Mouse (Mus musculus) olfactory bulb, adult 2 months (tissue): ENCODE data around the gene Clec4a1. TPM values are rescaled to one million over a fixed set of nuclear protein-coding genes. Genes with fewer than 3 reads are reported as not detected.

Experiments
- H3K27ac ChIP-seq: fragments of 200-500 bp; 2 replicates; pipeline ENCODE4 v1.5.1; 2012; ENCODE audit warnings: low read depth, low read length; ENCODE audit not compliant: insufficient read depth
- H3K4me1 ChIP-seq: fragments of 200-500 bp; 2 replicates; pipeline ENCODE4 v1.6.1; 2012; ENCODE audit warnings: low read length; ENCODE audit not compliant: control insufficient read depth, insufficient read depth
- H3K4me3 ChIP-seq: fragments of 200-500 bp; 2 replicates; pipeline ENCODE4 v1.5.1; 2012; ENCODE audit warnings: mild to moderate bottlenecking, low read depth, low read length, moderate library complexity; ENCODE audit not compliant: insufficient read depth
- CTCF ChIP-seq: fragments of 200-500 bp; IDR thresholded peaks from 2 replicates; pipeline ENCODE4 v1.5.1; 2012; ENCODE audit warnings: low read depth, mild to moderate bottlenecking, low read length, moderate library complexity; ENCODE audit not compliant: insufficient read depth
- POLR2A ChIP-seq: fragments of 200-500 bp; IDR thresholded peaks from 2 replicates; pipeline ENCODE4 v1.6.1; 2012; ENCODE audit warnings: mild to moderate bottlenecking, low read depth, low read length, moderate library complexity; ENCODE audit not compliant: insufficient read depth
- WGBS: fragments of 180-500 bp; shearing (Covaris S2); methylation state at CpG from one replicate; pipeline ENCODE4 v1.1.7; 2018; 5-methylcytosine and 5-hydroxymethylcytosine counted together
- polyA plus RNA-seq: library from polyadenylated mRNA; stranded (reverse); fragments of >200 nt; gene quantifications from 2 replicates; pipeline ENCODE4 v1.2.4, GENCODE M21; 2012; ENCODE audit warnings: low replicate concordance; ENCODE audit not compliant: missing spikeins, insufficient read depth, insufficient read length

Gene Clec4a1
- not detected in 2 replicates for polyA plus RNA-seq

DNA sequence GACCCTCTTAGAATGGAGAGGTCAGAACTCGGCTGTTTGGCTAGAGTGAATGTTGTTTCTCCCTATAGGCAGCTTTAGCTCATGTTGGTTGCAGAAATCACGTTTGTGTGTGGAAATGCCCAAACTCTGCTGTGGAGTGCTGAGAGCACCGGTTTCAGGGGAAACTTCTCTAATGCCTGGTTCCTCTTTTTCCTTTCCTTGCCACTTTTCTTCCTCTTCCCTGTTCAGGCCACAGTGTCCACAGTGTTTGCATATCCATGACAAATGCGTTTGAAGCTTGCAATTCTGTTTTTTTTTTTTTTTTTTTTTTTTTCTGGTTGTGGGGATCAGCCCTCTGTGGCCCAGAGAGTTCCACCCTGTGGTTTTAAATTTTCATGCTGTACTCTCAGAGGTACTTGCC is at the start of gene Clec4a1:
Clec4a1 (plus strand) TSS at position 398 of the 400 bp plus-strand sequence.
- no peaks in the 10 kb centered on the region for H3K4me1 ChIP-seq
- no peak within 1 kb of the TSS for H3K27ac ChIP-seq
- no peak within 1 kb of the TSS for H3K4me3 ChIP-seq
- TF ChIP-seq POLR2A (no peak), CTCF (no peak)
- 71% methylated on average over 4 of the region's 4 CpGs for WGBS

DNA sequence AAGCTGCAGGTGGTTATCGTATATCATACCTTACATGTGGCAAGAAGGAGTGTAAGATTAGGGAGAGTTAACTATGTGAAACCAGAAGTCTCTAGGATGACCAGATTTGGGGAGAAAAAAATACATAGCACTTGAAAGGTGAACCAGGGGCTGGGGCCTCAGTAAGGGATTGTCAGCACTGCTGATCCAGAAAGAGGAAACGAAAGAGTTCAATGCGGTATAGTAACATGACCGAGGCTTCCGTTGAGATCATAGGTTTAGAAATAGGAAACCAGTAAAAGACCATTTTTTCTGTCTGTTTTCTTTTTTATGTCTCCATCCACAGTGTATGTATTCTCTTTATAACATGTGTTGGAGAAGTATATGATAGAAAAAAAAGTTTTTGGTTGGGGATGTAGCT is 48.8 kb upstream of the Clec4a1 start:
- H3K4me3 ChIP-seq, result no peak overlapping the region
- H3K4me1 ChIP-seq, result no peaks in the 10 kb centered on the region
- TF ChIP-seq CTCF, result no peak
- TF ChIP-seq POLR2A, result no peak
- 94% methylated on average over 5 of the region's 5 CpGs for WGBS
- H3K27ac ChIP-seq, result no peak overlapping the region

DNA sequence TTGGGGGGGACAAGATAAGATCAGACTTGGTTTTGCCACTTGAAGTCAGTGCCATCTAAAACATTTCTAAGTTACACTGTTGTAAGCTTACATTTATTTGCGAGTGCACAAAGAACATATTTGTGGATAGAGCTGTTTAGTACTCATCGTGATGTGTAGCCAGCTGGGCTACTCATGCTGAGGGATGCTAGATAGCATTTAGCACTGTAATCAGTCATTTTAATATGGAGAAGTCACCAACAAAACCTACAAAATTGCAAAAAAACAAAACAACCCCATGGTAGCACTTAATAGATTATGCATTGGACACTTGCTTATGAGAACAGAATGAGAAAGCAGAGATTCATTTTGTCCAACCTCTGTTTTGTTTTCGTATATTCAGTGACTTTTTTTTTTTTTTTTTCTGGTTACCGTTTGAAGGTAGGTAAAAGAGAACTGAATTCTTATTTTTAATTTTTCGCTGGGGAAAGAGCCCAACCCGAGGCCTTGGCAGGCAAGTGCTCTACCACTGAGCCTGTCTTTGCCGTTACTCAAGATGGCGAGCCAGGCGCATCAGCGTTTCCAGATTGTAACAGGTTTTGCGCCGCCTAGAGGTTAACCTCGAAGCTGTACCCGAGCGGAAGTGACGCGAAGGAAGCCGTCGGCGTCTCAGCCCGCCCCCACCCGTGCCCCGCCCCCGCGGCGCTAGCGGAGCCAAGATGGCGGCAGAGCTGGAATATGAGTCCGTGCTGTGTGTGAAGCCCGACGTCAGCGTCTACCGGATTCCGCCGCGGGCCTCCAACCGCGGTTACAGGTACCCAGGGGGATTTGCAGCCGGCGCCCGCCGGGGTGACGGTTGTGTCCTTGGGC is 47.6 kb upstream of the Clec4a1 start, which contains the start of gene Necap1:
Necap1 (plus strand) TSS at position 604 of the 849 bp plus-strand sequence.
- peaks cover 4% of the 10 kb centered on the region for H3K4me1 ChIP-seq
- H3K4me3 ChIP-seq, result peak within 1 kb of the TSS; percentile 92
- TF ChIP-seq POLR2A (peak; percentile 88), CTCF (peak; percentile 72)
- peak within 1 kb of the TSS; percentile 28 for H3K27ac ChIP-seq
- WGBS, result 5% methylated on average over 43 of the region's 43 CpGs

DNA sequence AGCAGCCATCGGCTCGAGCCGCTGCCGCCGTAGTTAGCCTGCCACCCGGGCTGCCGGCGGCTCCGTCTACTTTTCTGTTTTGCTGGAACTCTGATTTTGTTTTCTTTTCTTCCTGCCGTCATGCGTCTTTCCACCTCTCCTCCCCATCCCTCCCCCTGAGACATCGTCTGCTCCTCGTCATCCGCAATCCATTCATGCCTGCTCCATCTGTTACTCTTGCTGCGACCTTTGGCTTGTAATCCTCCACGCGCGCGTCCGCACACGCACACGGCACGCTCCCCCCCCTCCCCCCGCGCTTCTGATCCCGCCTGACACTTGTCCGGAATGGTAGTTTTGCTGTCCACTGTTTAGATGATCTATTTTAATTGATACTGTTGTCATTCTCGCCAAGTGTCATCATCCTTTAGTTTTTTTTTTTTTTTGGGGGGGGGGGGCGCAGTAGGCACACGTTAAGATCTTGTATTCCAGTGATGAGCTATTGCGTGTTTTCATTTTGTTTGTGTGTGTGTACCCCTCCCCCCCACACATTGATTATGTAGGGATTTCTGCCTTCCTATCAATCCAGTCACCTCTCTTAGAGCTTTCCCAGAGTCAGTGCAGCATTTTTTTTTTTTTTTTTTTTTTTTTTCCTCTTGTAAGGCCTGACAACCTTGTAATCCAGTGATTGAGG is 46.8 kb upstream of the Clec4a1 start:
- TF ChIP-seq POLR2A, result peak; percentile 1
- no peak for TF ChIP-seq CTCF

DNA sequence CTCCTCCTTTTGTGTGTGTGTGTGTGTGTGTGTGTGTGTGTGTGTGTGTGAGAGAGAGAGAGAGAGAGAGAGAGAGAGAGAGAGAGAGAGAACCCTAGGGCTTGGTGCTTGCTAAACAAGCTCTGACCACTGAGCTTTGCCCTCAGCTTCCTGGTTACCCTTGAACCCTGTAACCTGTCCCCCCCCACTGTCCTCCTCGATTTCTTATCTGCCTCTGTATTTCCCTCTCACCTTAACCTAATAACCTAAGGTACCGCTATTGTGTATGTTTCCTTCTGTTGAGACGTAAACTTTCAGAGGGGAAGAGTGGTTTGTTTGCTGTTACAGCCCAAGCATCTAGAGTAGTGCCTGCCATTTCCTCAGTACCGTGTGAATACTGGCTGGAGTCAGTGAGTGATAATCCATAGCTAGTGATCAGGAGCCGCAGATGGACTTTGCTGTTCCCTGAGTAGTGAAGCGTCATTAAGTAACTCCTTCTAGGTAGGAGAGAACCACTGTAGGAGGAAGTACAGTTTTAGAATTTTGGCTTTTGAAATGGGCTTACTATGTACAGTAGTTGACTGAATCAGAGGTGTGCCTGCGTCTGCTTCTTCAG is 42.4 kb upstream of the Clec4a1 start:
- Histone ChIP-seq H3K4me3 (no peak overlapping the region), H3K27ac (no peak overlapping the region), H3K4me1 (peaks cover 7% of the 10 kb centered on the region)
- 88% methylated on average over 7 of the region's 7 CpGs for WGBS
- TF ChIP-seq CTCF, result no peak
- TF ChIP-seq POLR2A, result no peak

More for the DNA sequence above, 46.8 kb upstream of the Clec4a1 start:
- Histone ChIP-seq H3K4me3 (peak overlapping the region; percentile 92), H3K4me1 (peaks cover 4% of the 10 kb centered on the region), H3K27ac (peak overlapping the region; percentile 28)
- WGBS, result under 1% methylated on average over 31 of the region's 31 CpGs

DNA sequence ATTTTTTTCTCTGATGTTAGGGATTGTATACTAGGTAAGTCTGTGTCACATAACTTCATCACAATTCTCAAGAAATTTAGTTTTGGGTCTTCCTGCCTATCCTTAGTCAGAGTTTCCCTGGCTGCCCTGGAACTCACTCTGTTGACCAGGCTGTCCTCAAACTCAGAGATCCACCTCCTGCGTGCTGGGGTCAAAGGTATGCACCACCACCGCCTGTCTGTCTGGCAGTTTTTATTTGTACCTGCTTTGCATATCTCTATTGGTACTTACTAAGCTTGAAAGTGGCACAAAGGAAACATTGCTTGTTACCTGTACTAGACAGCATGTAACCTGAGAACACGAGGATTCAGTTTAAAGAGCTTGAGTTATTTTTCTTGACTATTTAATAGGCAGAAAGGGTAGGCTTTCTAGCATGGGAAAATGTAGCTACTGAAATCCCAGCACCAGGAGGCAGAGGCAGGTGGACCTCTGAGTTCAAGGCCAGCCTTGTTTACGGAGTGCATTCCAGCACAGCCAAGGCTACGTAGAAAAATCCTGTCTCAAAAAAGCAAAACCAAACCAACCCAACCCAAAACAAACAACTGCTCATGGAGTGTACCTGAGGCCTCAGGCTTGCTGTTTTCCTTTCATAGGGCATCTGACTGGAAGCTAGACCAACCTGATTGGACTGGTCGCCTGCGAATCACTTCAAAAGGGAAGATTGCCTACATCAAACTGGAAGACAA is 41.7 kb upstream of the Clec4a1 start:
- Histone ChIP-seq H3K4me3 (no peak overlapping the region), H3K27ac (no peak overlapping the region), H3K4me1 (peaks cover 7% of the 10 kb centered on the region)
- TF ChIP-seq CTCF (no peak), POLR2A (no peak)
- WGBS, result 91% methylated on average over 7 of the region's 7 CpGs

DNA sequence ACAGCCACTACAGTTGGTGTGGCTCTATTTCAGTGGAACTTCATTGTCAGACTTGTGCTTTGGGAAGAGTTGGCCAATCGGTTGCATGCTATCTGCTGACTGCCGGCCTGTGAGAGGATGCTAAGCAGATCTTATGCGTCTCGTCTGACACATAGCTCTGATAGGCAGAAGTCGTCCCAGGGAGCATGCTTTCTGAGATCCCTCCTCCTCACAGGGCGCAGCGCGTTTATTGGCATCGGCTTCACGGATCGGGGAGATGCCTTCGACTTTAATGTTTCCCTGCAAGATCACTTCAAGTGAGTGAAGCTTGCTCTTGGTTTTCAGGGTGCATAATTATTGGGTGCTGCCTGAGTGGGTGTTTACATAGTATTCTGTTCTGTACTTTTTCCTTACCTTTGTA is 40.4 kb upstream of the Clec4a1 start:
- WGBS, result 87% methylated on average over 12 of the region's 12 CpGs
- no peak overlapping the region for H3K4me3 ChIP-seq
- no peak overlapping the region for H3K27ac ChIP-seq
- TF ChIP-seq POLR2A, result no peak
- TF ChIP-seq CTCF, result no peak
- peaks cover 7% of the 10 kb centered on the region for H3K4me1 ChIP-seq

DNA sequence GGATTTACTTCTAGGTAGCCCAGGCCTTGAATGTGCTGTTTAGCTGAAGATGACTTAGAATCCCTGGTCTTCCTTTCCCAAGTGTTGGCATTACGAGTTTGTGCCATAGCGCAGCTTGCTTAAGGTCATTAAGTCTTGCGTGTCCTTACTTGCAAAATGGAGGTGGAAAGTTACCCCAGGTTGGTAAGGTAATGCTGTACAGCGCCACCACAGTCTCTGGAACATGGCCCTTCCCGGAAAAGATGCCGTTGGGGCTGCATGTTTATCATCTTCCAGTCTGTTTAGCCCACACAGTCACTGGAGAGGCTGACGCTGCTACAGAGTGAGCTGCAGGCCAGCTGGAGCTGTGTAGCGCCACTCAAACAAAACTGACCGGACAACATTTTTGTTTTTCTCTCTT is 38.0 kb upstream of the Clec4a1 start:
- no peak overlapping the region for H3K4me3 ChIP-seq
- TF ChIP-seq POLR2A (no peak), CTCF (no peak)
- 87% methylated on average over 9 of the region's 9 CpGs for WGBS
- peaks cover 7% of the 10 kb centered on the region for H3K4me1 ChIP-seq
- no peak overlapping the region for H3K27ac ChIP-seq
